Mouse (Mus musculus) forebrain, postnatal 0 days (tissue): ENCODE results near the gene S100a6. TPM values are rescaled to one million over a fixed set of nuclear protein-coding genes. Genes with fewer than 3 reads are reported as not detected.

ENCODE experiments used
- ATAC-seq: fragments of 200-750 bp; cut with Nextera tagmentation; 2 replicates; pipeline ENCODE4 v1.8.0; 2017; ENCODE audit warnings: mild to moderate bottlenecking, moderate library complexity
- DNase-seq: peaks from one replicate; pipeline ENCODE4 v3.0.0-alpha.2; 2015
- H3K27ac ChIP-seq: fragments of 300-500 bp; sonication (generic); 2 replicates; pipeline ENCODE4 v1.5.1; 2014; ENCODE audit warnings: low read depth, mild to moderate bottlenecking, antibody characterized with exemption, low read length, moderate library complexity, mixed read lengths
- H3K27me3 ChIP-seq: fragments of 300-500 bp; sonication (generic); 2 replicates; pipeline ENCODE4 v1.6.1; 2014; ENCODE audit warnings: mild to moderate bottlenecking, low read length, mixed read lengths; ENCODE audit not compliant: insufficient read depth
- H3K36me3 ChIP-seq: fragments of 300-500 bp; sonication (generic); 2 replicates; pipeline ENCODE4 v1.6.1; 2014; ENCODE audit warnings: mild to moderate bottlenecking, moderate library complexity; ENCODE audit not compliant: insufficient read depth
- H3K4me1 ChIP-seq: fragments of 300-500 bp; sonication (generic); 2 replicates; pipeline ENCODE4 v1.6.1; 2014; ENCODE audit warnings: antibody characterized with exemption; ENCODE audit not compliant: insufficient read depth
- H3K4me2 ChIP-seq: fragments of 300-500 bp; sonication (generic); 2 replicates; pipeline ENCODE4 v1.6.1; 2014; ENCODE audit warnings: low read depth, mild to moderate bottlenecking, moderate library complexity
- H3K4me3 ChIP-seq: fragments of 300-500 bp; sonication (generic); 2 replicates; pipeline ENCODE4 v1.5.1; 2014; ENCODE audit warnings: low read depth, low read length, mixed read lengths
- H3K9ac ChIP-seq: fragments of 300-500 bp; sonication (generic); 2 replicates; pipeline ENCODE4 v1.6.1; 2014; ENCODE audit warnings: mild to moderate bottlenecking
- H3K9me3 ChIP-seq: fragments of 300-500 bp; sonication (generic); 2 replicates; pipeline ENCODE4 v1.6.1; 2016; ENCODE audit warnings: low read length
- CTCF ChIP-seq: sonication (generic); IDR thresholded peaks from 2 replicates; pipeline ENCODE4 v1.5.1; 2016; ENCODE audit warnings: antibody characterized with exemption, control low read depth, low read depth
- WGBS: fragments of 180-500 bp; shearing (Covaris S2); extraction: QIAGEN DNeasy Blood & Tissue Kit; methylation state at CpG from one replicate; pipeline ENCODE4 v1.1.7; 2014; 5-methylcytosine and 5-hydroxymethylcytosine counted together
- polyA plus RNA-seq: library from polyadenylated mRNA; unstranded; fragments of >200 nt; fragmentation: Nextera tagmentation; extraction: Ambion mirVana; gene quantifications from 2 replicates; pipeline ENCODE4 v1.2.1, GENCODE M21; 2015
- total RNA-seq: library from RNA; depleted of rRNA; stranded (reverse); fragments of >200 nt; gene quantifications from 2 replicates; pipeline ENCODE4 v1.2.3, GENCODE M21; 2014

The S100a6 gene
- total and polyA plus RNA-seq, 2 experiments from 2014 or later = 17.9 to 34.9 TPM

DNA sequence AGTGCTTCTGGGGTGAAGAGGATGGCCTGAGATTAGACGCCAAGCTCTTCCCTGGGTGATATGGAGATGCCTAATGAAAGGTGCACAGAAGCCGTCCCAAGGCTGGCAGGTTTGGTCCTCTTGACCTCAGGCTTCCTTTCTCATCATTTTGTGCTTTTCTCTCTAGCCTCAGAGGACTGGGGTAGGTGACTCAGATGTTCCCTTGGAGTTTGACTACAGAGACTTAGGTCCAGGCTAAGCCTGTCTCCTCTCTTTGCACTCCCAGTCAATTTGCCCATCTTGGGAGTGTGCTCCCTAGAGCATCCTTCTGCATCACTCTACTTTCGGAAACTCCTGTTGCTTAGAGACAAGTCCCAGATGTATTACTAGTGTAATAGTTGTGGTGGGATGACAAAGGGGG, 5.3 kb upstream of the S100a6 start:
- no peaks in the 10 kb centered on the region for H3K27me3 ChIP-seq

DNA sequence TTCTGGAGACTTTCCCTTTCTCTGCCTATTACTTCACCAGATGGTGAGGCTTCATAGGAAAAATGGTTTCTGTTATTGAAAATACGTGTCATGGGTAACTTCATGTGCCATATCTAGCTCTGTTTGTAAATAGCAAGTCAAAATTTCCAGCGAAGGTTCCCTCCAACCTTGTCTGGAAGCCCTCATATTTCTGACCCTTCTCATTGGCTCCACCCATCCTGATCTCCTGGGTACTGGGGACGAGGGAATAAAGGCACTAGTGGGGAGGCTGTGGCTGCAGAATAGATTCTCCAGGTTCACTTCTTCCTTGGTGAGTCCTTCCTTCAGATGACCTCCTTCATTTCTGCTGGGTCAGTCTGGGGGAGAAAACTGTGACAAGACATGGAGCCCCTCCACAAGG, 4.5 kb upstream of the S100a6 start, which contains the start of gene S100a5:
Gene S100a5, plus strand, starts transcription at position 301 of the 400 bp plus-strand sequence.
- no peak for ATAC-seq
- 58% methylated on average over 3 of the region's 3 CpGs for WGBS

More for the DNA sequence above, 5.3 kb upstream of the S100a6 start:
- no peak overlapping the region for H3K4me2 ChIP-seq
- ATAC-seq (no peak), DNase-seq (no peak)
- WGBS = 97% methylated on average over 3 of the region's 3 CpGs
- H3K4me1 ChIP-seq = 0 out of 2 replicates have a peak, but pooled peaks cover 3% of the 10 kb centered on the region
- H3K27ac ChIP-seq = no peak overlapping the region
- no peak for TF ChIP-seq CTCF
- no peak overlapping the region for H3K9ac ChIP-seq
- no peak overlapping the region for H3K4me3 ChIP-seq
- no peaks in the 10 kb centered on the region for H3K9me3 ChIP-seq
- no peaks in the 10 kb centered on the region for H3K36me3 ChIP-seq

DNA sequence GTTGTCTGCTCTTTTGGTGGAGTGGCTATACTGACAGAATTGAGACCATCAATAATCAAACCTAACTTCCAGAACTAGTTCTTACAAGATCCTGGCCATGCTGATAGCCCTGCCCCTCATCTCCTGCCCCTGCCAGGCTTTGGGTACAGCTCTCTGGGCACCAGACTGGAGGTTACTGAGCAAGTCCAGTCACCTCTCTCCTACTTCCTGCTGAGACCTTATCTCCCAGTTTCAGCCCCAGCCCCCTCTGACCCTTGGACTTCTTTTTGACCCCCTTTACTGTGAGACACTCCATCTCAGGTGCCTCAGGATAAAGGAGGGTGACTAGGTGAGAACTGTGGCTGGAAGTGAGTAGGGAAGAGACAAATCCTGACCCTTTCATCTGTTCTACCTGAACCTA, 3.6 kb upstream of the S100a6 start:
- H3K36me3 ChIP-seq = no peaks in the 10 kb centered on the region

More for the DNA sequence above, 4.5 kb upstream of the S100a6 start, which contains the start of gene S100a5:
- Histone ChIP-seq H3K27me3 (no peaks in the 10 kb centered on the region), H3K4me2 (no peak within 1 kb of the TSS), H3K36me3 (no peaks in the 10 kb centered on the region), H3K9ac (no peak within 1 kb of the TSS), H3K4me3 (no peak within 1 kb of the TSS), H3K27ac (no peak within 1 kb of the TSS), H3K9me3 (no peaks in the 10 kb centered on the region), H3K4me1 (0 out of 2 replicates have a peak, but pooled peaks cover 7% of the 10 kb centered on the region)
- no peak for TF ChIP-seq CTCF
- DNase-seq = no peak

DNA sequence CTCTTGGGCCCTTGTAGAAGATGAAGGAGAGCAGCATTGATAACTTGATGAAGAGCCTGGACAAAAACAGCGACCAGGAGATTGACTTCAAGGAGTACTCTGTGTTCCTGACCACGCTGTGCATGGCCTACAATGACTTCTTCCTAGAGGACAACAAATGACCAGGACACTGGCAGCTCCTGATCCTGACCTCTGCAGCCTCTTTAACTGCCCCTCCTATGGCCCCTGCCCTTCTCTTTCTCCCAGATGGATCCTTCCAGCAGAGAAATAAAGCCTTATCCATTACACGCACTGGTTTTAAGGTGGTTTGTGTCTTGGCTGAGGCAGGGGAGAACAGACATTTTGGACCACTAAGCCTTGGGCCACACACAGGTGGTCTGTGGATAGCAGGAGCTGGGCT, 1.2 kb upstream of the S100a6 start:
- H3K4me2 ChIP-seq = no peak overlapping the region
- H3K4me1 ChIP-seq = 0 out of 2 replicates have a peak, but pooled peaks cover 3% of the 10 kb centered on the region
- DNase-seq (no peak), ATAC-seq (no peak)
- WGBS = 94% methylated on average over 3 of the region's 3 CpGs
- TF ChIP-seq CTCF = no peak
- no peaks in the 10 kb centered on the region for H3K36me3 ChIP-seq
- no peaks in the 10 kb centered on the region for H3K27me3 ChIP-seq
- H3K4me3 ChIP-seq = no peak overlapping the region
- no peak overlapping the region for H3K27ac ChIP-seq
- H3K9ac ChIP-seq = no peak overlapping the region
- no peaks in the 10 kb centered on the region for H3K9me3 ChIP-seq

More for the DNA sequence above, 3.6 kb upstream of the S100a6 start:
- no peak for TF ChIP-seq CTCF
- no peak for ATAC-seq
- no peak overlapping the region for H3K9ac ChIP-seq
- no peaks in the 10 kb centered on the region for H3K9me3 ChIP-seq
- no peak overlapping the region for H3K4me2 ChIP-seq
- H3K4me1 ChIP-seq = 0 out of 2 replicates have a peak, but pooled peaks cover 7% of the 10 kb centered on the region
- H3K27me3 ChIP-seq = no peaks in the 10 kb centered on the region
- no peak overlapping the region for H3K27ac ChIP-seq
- no peak for DNase-seq
- H3K4me3 ChIP-seq = no peak overlapping the region

DNA sequence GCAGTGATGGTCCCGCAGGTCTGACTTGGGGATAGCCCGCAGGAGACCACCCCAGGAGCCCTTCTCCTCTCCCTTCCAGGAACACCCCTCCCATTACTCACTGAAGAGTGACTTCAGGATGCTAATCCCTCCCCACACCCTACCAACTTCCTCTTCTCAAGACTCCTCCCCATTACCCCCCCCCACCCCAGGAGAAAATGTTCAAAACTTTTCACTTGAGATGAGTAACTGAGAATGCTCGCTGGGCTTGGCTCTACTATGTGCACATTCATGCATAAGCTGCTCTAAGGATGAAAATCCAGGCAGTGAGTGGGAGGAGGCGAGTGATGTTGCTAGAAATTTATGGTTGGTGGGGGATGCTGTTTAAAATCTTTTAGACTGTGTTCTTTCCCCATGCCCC, 621 bp upstream of the S100a6 start:
- H3K27ac ChIP-seq = no peak overlapping the region
- no peaks in the 10 kb centered on the region for H3K27me3 ChIP-seq
- H3K4me2 ChIP-seq = no peak overlapping the region
- ATAC-seq (no peak), DNase-seq (no peak)
- no peaks in the 10 kb centered on the region for H3K9me3 ChIP-seq
- H3K4me3 ChIP-seq = no peak overlapping the region
- 0 out of 2 replicates have a peak, but pooled peaks cover 3% of the 10 kb centered on the region for H3K4me1 ChIP-seq
- H3K36me3 ChIP-seq = no peaks in the 10 kb centered on the region
- 65% methylated on average over 4 of the region's 4 CpGs for WGBS
- TF ChIP-seq CTCF = no peak
- no peak overlapping the region for H3K9ac ChIP-seq

DNA sequence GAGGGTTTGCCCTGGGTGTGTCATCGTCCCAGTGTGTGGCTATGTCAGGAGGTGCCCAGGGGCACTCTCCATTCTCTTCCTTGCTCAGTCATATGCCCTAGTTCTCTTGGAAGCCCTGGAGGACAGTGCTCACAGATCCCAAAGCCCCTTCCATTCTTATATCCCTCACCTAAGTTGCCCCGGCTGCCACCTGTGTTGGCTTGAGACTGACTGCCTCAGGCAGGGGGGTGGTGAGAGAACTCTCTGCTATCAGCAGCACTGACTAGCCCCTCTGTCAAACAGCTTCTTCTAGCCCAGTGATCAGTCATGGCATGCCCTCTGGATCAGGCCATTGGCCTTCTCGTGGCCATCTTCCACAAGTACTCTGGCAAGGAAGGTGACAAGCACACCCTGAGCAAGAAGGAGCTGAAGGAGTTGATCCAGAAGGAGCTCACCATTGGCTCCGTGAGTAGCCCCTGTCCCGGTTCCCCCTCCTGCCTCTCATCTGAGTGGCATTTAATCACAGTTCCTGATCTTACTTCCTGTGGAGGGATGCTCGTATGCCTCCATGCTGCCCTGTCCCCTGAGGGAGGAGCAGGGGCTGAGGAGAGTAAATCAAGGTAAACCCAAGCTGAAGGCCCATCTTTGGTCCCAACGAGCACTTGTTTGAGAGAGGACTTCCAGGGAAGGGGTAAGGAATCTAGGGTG, 922 bp downstream of the S100a6 start:
- no peak overlapping the region for H3K9ac ChIP-seq
- no peak for DNase-seq
- H3K36me3 ChIP-seq = no peaks in the 10 kb centered on the region
- no peaks in the 10 kb centered on the region for H3K27me3 ChIP-seq
- H3K4me3 ChIP-seq = peak overlapping the region; percentile 20; the same call in 1 of the 2 replicates
- H3K9me3 ChIP-seq = no peaks in the 10 kb centered on the region
- 80% methylated on average over 7 of the region's 7 CpGs for WGBS
- H3K4me2 ChIP-seq = peak overlapping the region; percentile 53; the same call in 1 of the 2 replicates
- H3K27ac ChIP-seq = no peak overlapping the region
- no peak for TF ChIP-seq CTCF
- 0 out of 2 replicates have a peak, but pooled peaks cover 3% of the 10 kb centered on the region for H3K4me1 ChIP-seq
- ATAC-seq = no peak

DNA sequence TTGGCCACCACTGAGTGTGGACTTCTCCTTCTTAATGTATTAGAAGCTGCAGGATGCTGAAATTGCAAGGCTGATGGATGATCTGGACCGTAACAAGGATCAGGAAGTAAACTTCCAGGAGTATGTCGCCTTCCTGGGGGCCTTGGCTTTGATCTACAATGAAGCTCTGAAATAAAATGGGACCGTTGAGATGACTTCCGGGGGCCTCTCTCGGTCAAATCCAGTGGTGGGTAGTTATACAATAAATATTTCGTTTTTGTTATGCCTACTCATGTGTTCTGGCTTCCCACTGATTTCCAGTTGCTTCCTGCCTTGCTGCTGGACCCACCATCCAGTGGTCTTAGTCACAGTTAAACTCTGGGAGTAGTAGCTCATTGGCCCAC, 1.5 kb downstream of the S100a6 start:
- Histone ChIP-seq H3K4me3 (no peak overlapping the region), H3K27me3 (no peaks in the 10 kb centered on the region), H3K9me3 (no peaks in the 10 kb centered on the region), H3K9ac (no peak overlapping the region), H3K4me2 (no peak overlapping the region), H3K4me1 (0 out of 2 replicates have a peak, but pooled peaks cover 3% of the 10 kb centered on the region), H3K27ac (no peak overlapping the region), H3K36me3 (no peaks in the 10 kb centered on the region)
- no peak for DNase-seq
- TF ChIP-seq CTCF = no peak
- no peak for ATAC-seq
- 88% methylated on average over 6 of the region's 6 CpGs for WGBS
